Mouse (Mus musculus): ENCODE data around the gene Phactr4.

The Phactr4 gene

GRCm38 (mm10) chr4:132411322-132412094, 10.8 kb downstream of the Phactr4 start:
- peak; percentile 51 for DNase-seq (ENCODE audit: low spot score)

- DNase-seq (ENCODE audit: low spot score), result no peak
These were observed 12.6 kb downstream of the Phactr4 start for GRCm38 (mm10) chr4:132409587-132410229.

- DNase-seq (ENCODE audit: low spot score), result no peak
These were observed 15.7 kb downstream of the Phactr4 start for GRCm38 (mm10) chr4:132406393-132407189.

GRCm38 (mm10) chr4:132404588-132404987, 17.7 kb downstream of the Phactr4 start:
- no peak for DNase-seq (ENCODE audit: low spot score)

- DNase-seq (ENCODE audit: low spot score), result no peak
These were observed 19.1 kb downstream of the Phactr4 start for GRCm38 (mm10) chr4:132403063-132403660.

GRCm38 (mm10) chr4:132401016-132401415, 21.3 kb downstream of the Phactr4 start:
- no peak for DNase-seq (ENCODE audit: low spot score)

GRCm38 (mm10) chr4:132398863-132399262, 23.4 kb downstream of the Phactr4 start:
- DNase-seq (ENCODE audit: low spot score), result no peak

GRCm38 (mm10) chr4:132398045-132398774, 24.1 kb downstream of the Phactr4 start:
- DNase-seq (ENCODE audit: low spot score), result peak; percentile 86

- no peak for DNase-seq (ENCODE audit: low spot score)
These were observed 25.2 kb downstream of the Phactr4 start for GRCm38 (mm10) chr4:132397120-132397519.

GRCm38 (mm10) chr4:132396251-132396650, 26.0 kb downstream of the Phactr4 start:
- no peak for DNase-seq (ENCODE audit: low spot score)

- DNase-seq (ENCODE audit: low spot score), result no peak
These were observed 31.1 kb downstream of the Phactr4 start for GRCm38 (mm10) chr4:132391063-132391740.

- no peak for DNase-seq (ENCODE audit: low spot score)
These were observed 33.0 kb downstream of the Phactr4 start for GRCm38 (mm10) chr4:132389302-132389701.

GRCm38 (mm10) chr4:132387617-132388016, 34.7 kb downstream of the Phactr4 start:
- DNase-seq (ENCODE audit: low spot score), result no peak

- DNase-seq (ENCODE audit: low spot score), result no peak
These were observed 35.4 kb downstream of the Phactr4 start for GRCm38 (mm10) chr4:132386846-132387245.

GRCm38 (mm10) chr4:132385771-132386410, 36.4 kb downstream of the Phactr4 start:
- no peak for DNase-seq (ENCODE audit: low spot score)

- DNase-seq (ENCODE audit: low spot score), result no peak
These were observed 38.8 kb downstream of the Phactr4 start for GRCm38 (mm10) chr4:132383455-132383854.

GRCm38 (mm10) chr4:132382296-132382695, 40.0 kb downstream of the Phactr4 start:
- DNase-seq (ENCODE audit: low spot score), result no peak

GRCm38 (mm10) chr4:132380965-132381616, 41.2 kb downstream of the Phactr4 start:
- DNase-seq (ENCODE audit: low spot score), result no peak

GRCm38 (mm10) chr4:132373820-132374219, 48.5 kb downstream of the Phactr4 start:
- no peak for DNase-seq (ENCODE audit: low spot score)
